Mouse (Mus musculus): ENCODE measurements at regions not wholly inside any gene's neighbourhood (a gene's known extent, or its start where the extent isn't known, plus 50 kb on each side); places are given as distances from the start of the nearest gene placed in this dataset.

DNA sequence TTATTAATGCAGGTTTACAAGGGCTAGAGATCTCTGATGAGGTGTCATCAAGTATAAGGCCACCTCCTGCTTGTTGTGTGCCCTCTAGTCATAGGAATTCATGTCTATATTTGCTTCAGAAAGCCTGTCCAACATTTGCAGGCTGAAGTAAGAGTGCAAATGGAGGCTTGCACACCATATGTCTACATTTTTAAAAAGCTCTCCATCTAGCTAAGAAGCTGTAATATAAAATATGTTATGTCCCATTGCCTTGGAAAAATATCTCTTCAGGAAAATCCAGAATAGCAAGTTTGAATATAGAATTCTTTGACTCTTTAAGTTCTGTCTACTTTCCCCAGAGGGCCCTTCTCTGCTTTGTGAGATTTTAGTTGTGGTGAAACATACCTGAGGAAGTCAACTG is 134.6 kb downstream of the Cd24a start:
- TF ChIP-seq CTCF (conservative IDR thresholded peaks at IDR 0.05; ENCODE audit: low read length): no peak
- TF ChIP-seq POU5F1 (IDR thresholded peaks at IDR 0.05; ENCODE audit: borderline replicate concordance, low read length): no peak
- TF ChIP-seq NANOG (IDR thresholded peaks at IDR 0.05; ENCODE audit: borderline replicate concordance, low read length): no peak

Data from E14TG2a.4 (cell line).